Mouse (Mus musculus) layer of hippocampus, adult 9-10 months (tissue): Measurements from ENCODE around the gene Rnf150.

Experiments
- DNase-seq: peaks from one replicate; pipeline ENCODE4 v3.0.0; 2022; ENCODE audit warnings: low spot score

Rnf150 gene

GRCm38 (mm10) chr8:82889062-82889720, 26.0 kb downstream of the Rnf150 start:
- DNase-seq, result no peak

GRCm38 (mm10) chr8:82895091-82895490, 31.9 kb downstream of the Rnf150 start:
- DNase-seq, result no peak

GRCm38 (mm10) chr8:82896796-82897195, 33.6 kb downstream of the Rnf150 start:
- DNase-seq, result no peak

- no peak for DNase-seq
Observed at GRCm38 (mm10) chr8:82897628-82898458, 34.7 kb downstream of the Rnf150 start.

- no peak for DNase-seq
Observed at GRCm38 (mm10) chr8:82898459-82898841, 35.3 kb downstream of the Rnf150 start.

- DNase-seq, result no peak
Observed at GRCm38 (mm10) chr8:82900958-82901357, 37.8 kb downstream of the Rnf150 start.

- no peak for DNase-seq
Observed at GRCm38 (mm10) chr8:82901549-82902138, 38.5 kb downstream of the Rnf150 start.

GRCm38 (mm10) chr8:82903497-82903896, 40.3 kb downstream of the Rnf150 start:
- DNase-seq, result no peak

GRCm38 (mm10) chr8:82907271-82907670, 44.1 kb downstream of the Rnf150 start:
- no peak for DNase-seq

- no peak for DNase-seq
Observed at GRCm38 (mm10) chr8:82911436-82911835, 48.3 kb downstream of the Rnf150 start.

- no peak for DNase-seq
Observed at GRCm38 (mm10) chr8:82912282-82912681, 49.1 kb downstream of the Rnf150 start.

GRCm38 (mm10) chr8:82914543-82914942, 51.4 kb downstream of the Rnf150 start:
- DNase-seq, result no peak

- no peak for DNase-seq
Observed at GRCm38 (mm10) chr8:82916851-82917539, 53.8 kb downstream of the Rnf150 start.

- no peak for DNase-seq
Observed at GRCm38 (mm10) chr8:82917540-82918316, 54.6 kb downstream of the Rnf150 start.

- DNase-seq, result no peak
Observed at GRCm38 (mm10) chr8:82919676-82920075, 56.5 kb downstream of the Rnf150 start.

- no peak for DNase-seq
Observed at GRCm38 (mm10) chr8:82920124-82920523, 57.0 kb downstream of the Rnf150 start.

- DNase-seq, result no peak
Observed at GRCm38 (mm10) chr8:82925286-82925685, 62.1 kb downstream of the Rnf150 start.

- no peak for DNase-seq
Observed at GRCm38 (mm10) chr8:82926518-82926917, 63.4 kb downstream of the Rnf150 start.

- peak; percentile 22 for DNase-seq
Observed at GRCm38 (mm10) chr8:82931554-82931953, 68.4 kb downstream of the Rnf150 start.

GRCm38 (mm10) chr8:82936162-82936561, 73.0 kb downstream of the Rnf150 start:
- no peak for DNase-seq

GRCm38 (mm10) chr8:82936866-82937265, 73.7 kb downstream of the Rnf150 start:
- no peak for DNase-seq

- no peak for DNase-seq
Observed at GRCm38 (mm10) chr8:82939912-82940311, 76.8 kb downstream of the Rnf150 start.
